Mouse (Mus musculus): ENCODE measurements around the gene Ciz1. TPM values are rescaled to one million over a fixed set of nuclear protein-coding genes. Genes with fewer than 3 reads are reported as not detected.

Gene Ciz1
- polyA plus RNA-seq, 1 experiment from 2014 or later, result 14.8 TPM

DNA sequence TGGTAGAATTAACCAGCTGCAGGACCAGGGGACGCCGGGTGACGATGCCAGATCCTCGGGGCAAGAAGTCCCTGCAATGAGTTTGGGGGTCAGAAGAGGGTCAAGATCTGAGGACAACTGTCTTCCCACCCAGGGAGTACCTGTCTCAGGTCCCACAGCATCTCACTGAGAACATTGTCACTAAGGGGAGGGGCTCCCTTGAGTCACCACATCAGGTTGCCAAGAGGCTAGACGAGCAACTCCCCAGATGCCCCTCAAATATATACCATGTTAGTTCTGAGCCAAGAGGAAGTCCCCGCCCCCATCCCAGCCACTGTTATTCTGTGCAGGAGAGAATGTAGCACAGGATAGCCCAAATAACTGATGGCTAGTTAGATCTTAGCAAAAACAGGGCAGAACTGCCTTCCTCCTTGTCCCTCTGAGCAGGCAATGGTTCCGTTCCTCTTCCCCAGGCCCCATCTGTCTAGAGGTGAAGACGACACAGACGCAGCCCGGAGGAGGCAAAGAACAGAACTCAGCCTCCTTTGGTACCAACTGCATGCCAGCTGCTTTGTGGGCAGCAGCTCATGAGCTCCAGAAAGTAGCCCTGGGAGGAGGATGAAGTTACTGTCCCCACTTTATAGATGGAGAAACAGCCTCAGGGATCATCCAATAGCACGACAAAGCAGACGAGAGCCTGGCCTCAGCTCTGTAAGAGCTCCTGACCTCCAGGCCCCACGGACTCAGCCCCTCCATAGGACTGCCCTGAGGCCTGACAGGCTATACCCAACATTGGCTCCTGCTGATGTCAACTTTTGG, 11.1 kb upstream of the Ciz1 start:
- Histone ChIP-seq H3K36me3 (no peaks in the 10 kb centered on the region), H3K4me2 (no peak overlapping the region), H3K4me1 (replicated peaks) (no peaks in the 10 kb centered on the region), H3K9ac (no peak overlapping the region), H3K27ac (no peak overlapping the region), H3K9me3 (replicated peaks) (no peaks in the 10 kb centered on the region), H3K4me3 (replicated peaks) (no peak overlapping the region), H3K27me3 (peaks cover 21% of the 10 kb centered on the region)
- DNase-seq (no peak), ATAC-seq (ENCODE audit: low read depth) (no peak)
- WGBS (ENCODE audit: insufficient replicate concordance), result 66% methylated on average over 13 of the region's 13 CpGs

DNA sequence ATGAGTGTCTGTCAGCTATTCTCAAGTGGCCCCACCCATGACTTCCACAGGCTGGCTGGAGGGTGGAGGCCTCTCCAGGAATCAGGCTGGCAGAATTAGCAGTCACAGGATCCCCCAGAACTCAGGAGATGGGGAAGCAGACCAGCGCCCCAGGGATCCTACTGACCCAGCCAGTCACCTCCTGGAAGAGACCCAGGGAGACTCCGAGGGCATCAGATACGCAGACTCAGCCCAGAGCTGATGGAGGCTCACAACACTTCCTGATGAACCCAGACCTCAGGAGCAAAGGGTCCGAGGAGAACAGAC, 10.5 kb upstream of the Ciz1 start:
- 67% methylated on average over 4 of the region's 4 CpGs for WGBS (ENCODE audit: insufficient replicate concordance)
- no peak overlapping the region for H3K4me2 ChIP-seq
- ATAC-seq (ENCODE audit: low read depth) (no peak), DNase-seq (no peak)
- H3K9ac ChIP-seq, result no peak overlapping the region
- H3K27me3 ChIP-seq, result peaks cover 15% of the 10 kb centered on the region
- H3K36me3 ChIP-seq, result no peaks in the 10 kb centered on the region
- no peaks in the 10 kb centered on the region for H3K4me1 ChIP-seq (replicated peaks)
- H3K9me3 ChIP-seq (replicated peaks), result no peaks in the 10 kb centered on the region
- no peak overlapping the region for H3K27ac ChIP-seq
- no peak overlapping the region for H3K4me3 ChIP-seq (replicated peaks)

DNA sequence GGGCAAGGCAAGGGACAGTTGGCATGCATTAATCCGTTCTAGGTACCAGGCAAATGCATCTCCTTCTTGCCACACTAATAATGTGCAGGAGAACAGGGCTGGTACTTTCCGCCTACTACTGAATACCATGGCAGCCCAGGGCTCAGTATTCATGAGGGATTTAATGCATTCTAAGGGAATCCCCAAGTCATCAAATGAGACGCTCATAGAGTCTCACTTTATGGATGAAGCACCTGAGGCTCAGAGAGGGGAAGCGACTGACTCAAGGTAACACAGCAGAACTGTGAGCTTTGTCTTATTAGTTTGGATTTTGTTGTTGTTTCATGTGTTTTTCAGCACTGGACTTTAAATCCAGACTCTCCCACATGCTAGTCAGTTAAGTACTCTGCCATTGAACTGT, 10.1 kb upstream of the Ciz1 start:
- H3K4me1 ChIP-seq (replicated peaks), result no peaks in the 10 kb centered on the region
- no peaks in the 10 kb centered on the region for H3K36me3 ChIP-seq
- peaks cover 14% of the 10 kb centered on the region for H3K27me3 ChIP-seq
- no peaks in the 10 kb centered on the region for H3K9me3 ChIP-seq (replicated peaks)
- DNase-seq, result no peak
- WGBS (ENCODE audit: insufficient replicate concordance), result 70% methylated on average over 4 of the region's 4 CpGs
- H3K4me3 ChIP-seq (replicated peaks), result no peak overlapping the region
- no peak overlapping the region for H3K9ac ChIP-seq
- no peak for ATAC-seq (ENCODE audit: low read depth)
- H3K27ac ChIP-seq, result no peak overlapping the region
- no peak overlapping the region for H3K4me2 ChIP-seq

DNA sequence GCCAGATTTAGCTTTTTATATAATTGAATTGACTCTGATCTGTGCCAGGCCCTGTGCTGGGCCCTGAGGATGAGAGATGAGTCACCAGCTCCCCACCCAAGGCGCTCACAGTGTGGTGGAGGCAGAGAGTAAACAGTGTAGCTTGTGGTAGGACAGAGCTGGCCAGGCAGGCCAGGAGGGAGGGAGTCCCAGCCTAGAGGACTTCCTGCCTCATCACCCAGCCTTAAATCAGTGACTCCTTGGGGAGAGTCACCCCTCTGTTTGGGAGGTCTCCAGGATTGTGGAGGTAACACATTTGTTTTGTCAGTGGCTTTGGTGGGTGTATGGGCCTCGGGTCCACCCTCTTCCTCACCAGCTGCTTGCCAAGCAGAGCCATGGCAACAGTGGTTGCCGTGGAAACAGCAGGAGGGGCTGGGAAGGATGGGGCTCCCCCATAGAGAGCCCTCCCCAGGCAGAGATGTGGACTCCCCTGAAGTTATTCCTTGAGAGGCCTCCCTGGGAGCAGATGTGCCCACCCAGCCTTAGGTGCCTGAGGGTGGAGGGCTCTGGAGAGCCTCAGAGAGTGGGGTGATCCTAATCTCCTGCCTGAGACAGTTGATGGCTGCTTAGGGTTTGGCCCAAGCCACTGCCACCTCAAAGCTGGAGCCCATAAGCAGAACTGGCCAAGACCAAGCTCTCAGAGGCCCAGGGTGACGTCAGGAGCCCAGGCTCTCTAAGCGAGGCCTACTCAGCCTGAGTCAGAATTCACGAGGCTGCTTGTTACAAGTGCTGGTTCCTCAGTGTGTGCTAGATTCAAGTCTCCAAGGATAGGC, 9.4 kb upstream of the Ciz1 start:
- Histone ChIP-seq H3K4me1 (replicated peaks) (no peaks in the 10 kb centered on the region), H3K27me3 (peaks cover 18% of the 10 kb centered on the region)
- WGBS (ENCODE audit: insufficient replicate concordance), result 58% methylated on average over 6 of the region's 6 CpGs

DNA sequence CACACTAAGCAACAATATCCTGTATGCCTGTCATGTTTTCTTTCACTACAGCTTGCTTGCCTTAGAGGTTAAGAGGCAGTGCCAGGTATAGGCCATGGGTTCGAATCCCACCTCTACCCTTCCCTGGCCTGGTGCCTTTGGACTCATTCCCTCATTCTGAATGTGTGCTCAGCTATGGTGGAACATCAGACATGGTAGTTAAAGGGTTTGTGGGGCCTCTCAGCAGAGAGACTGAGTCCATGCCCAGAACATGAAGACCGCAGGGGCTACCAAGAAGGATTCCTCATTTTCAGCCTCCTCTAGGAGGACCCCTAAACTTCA, 8.8 kb upstream of the Ciz1 start:
- peaks cover 21% of the 10 kb centered on the region for H3K27me3 ChIP-seq
- H3K4me2 ChIP-seq, result no peak overlapping the region
- no peaks in the 10 kb centered on the region for H3K4me1 ChIP-seq (replicated peaks)
- DNase-seq, result no peak
- no peak overlapping the region for H3K4me3 ChIP-seq (replicated peaks)
- H3K27ac ChIP-seq, result no peak overlapping the region
- H3K36me3 ChIP-seq, result no peaks in the 10 kb centered on the region
- no peaks in the 10 kb centered on the region for H3K9me3 ChIP-seq (replicated peaks)
- ATAC-seq (ENCODE audit: low read depth), result no peak
- H3K9ac ChIP-seq, result no peak overlapping the region
- WGBS (ENCODE audit: insufficient replicate concordance), result 80% methylated on average over 2 of the region's 2 CpGs

More for the DNA sequence above, 9.4 kb upstream of the Ciz1 start:
- no peak overlapping the region for H3K27ac ChIP-seq
- no peaks in the 10 kb centered on the region for H3K9me3 ChIP-seq (replicated peaks)
- H3K9ac ChIP-seq, result no peak overlapping the region
- no peak overlapping the region for H3K4me3 ChIP-seq (replicated peaks)
- no peak for ATAC-seq (ENCODE audit: low read depth)
- DNase-seq, result no peak
- no peaks in the 10 kb centered on the region for H3K36me3 ChIP-seq
- no peak overlapping the region for H3K4me2 ChIP-seq

DNA sequence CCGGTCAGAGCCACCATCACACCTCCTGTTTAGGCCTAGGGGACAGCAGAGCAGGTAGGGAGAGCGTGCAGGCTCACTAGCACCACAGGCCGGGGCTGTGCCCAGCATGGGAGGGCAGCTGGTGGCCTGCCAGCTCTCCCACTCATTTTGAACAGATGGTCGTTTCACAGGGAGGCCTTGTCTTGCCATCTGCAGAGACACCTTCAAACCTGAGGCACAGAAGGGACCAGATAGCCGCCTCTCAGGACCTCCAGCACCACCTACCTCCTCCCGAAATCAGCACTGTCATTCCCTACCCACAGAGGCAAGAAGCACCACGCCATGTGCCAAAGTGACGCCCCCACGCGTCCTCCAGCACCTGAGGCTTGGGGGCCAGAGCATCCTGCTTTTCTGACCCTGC, 8.1 kb upstream of the Ciz1 start:
- H3K9me3 ChIP-seq (replicated peaks), result no peaks in the 10 kb centered on the region
- WGBS (ENCODE audit: insufficient replicate concordance), result 49% methylated on average over 10 of the region's 10 CpGs
- DNase-seq, result no peak

DNA sequence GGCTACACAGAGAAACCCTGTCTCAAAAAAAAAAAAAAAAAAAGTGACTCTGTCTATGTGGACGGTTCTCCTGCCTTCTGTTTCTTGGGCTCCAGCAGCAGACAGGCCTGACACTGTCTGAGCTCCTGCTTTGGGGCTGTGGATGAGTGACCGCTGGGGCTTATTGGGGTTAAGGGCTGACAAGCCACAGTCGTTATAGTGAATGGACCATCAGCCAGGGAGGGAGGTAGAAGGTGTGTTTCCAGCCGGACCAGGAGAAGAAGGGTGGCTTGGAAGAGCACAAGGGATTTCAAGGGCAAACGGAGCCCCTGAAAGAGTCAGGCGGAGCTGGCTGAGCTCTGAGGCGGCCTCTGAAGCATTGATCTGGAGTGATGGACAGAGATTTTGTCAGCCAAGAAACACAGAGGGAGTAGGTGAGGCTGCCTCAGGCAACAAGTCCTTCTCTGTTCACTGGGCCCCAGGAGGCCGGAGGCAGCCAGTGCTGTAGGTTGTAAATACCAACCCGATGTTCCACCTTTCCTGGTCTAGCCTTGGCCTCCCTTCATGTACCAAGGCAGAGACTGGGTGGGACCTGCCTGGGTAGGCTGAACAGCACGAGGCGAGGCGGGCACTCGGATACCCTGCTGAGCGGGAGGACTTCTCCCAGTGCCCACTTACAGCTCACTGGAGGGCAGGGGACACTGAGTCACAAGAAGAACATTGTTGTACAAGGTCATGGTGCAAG, 7.4 kb upstream of the Ciz1 start:
- Histone ChIP-seq H3K4me2 (no peak overlapping the region), H3K27me3 (peaks cover 36% of the 10 kb centered on the region), H3K9me3 (replicated peaks) (no peaks in the 10 kb centered on the region), H3K27ac (no peak overlapping the region), H3K4me3 (replicated peaks) (no peak overlapping the region), H3K4me1 (replicated peaks) (no peaks in the 10 kb centered on the region), H3K9ac (no peak overlapping the region), H3K36me3 (no peaks in the 10 kb centered on the region)
- WGBS (ENCODE audit: insufficient replicate concordance), result 63% methylated on average over 14 of the region's 14 CpGs
- ATAC-seq (ENCODE audit: low read depth) (no peak), DNase-seq (no peak)

More for the DNA sequence above, 8.1 kb upstream of the Ciz1 start:
- Histone ChIP-seq H3K4me1 (replicated peaks) (no peaks in the 10 kb centered on the region), H3K4me3 (replicated peaks) (no peak overlapping the region), H3K27me3 (peaks cover 28% of the 10 kb centered on the region), H3K27ac (no peak overlapping the region), H3K4me2 (no peak overlapping the region), H3K9ac (no peak overlapping the region), H3K36me3 (no peaks in the 10 kb centered on the region)
- ATAC-seq (ENCODE audit: low read depth), result no peak

DNA sequence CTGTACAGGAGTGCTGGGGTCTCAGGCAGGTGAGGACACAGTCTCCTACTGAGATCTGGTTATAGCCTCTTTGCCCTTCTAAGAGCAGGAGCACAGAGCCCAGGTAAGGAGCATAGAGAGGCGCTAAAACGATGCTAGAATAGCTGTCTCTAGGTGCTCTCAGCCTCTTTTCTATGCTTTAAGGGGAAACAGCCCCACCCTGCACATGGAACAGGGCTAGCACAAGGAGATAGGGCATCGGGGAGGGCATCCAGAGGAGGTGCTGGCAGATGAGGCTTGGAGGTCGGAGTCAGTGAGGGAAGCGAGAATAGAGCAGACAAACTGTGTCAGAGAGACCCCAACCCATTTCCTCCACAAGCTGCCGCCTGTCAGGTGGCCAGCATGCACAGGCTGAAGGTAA, 5.1 kb upstream of the Ciz1 start:
- no peak overlapping the region for H3K4me2 ChIP-seq
- H3K27me3 ChIP-seq, result peaks cover 51% of the 10 kb centered on the region
- no peak overlapping the region for H3K9ac ChIP-seq
- no peaks in the 10 kb centered on the region for H3K36me3 ChIP-seq
- WGBS (ENCODE audit: insufficient replicate concordance), result 56% methylated on average over 6 of the region's 6 CpGs
- H3K4me1 ChIP-seq (replicated peaks), result no peaks in the 10 kb centered on the region
- no peaks in the 10 kb centered on the region for H3K9me3 ChIP-seq (replicated peaks)
- no peak overlapping the region for H3K4me3 ChIP-seq (replicated peaks)
- H3K27ac ChIP-seq, result no peak overlapping the region
- ATAC-seq (ENCODE audit: low read depth) (no peak), DNase-seq (no peak)

DNA sequence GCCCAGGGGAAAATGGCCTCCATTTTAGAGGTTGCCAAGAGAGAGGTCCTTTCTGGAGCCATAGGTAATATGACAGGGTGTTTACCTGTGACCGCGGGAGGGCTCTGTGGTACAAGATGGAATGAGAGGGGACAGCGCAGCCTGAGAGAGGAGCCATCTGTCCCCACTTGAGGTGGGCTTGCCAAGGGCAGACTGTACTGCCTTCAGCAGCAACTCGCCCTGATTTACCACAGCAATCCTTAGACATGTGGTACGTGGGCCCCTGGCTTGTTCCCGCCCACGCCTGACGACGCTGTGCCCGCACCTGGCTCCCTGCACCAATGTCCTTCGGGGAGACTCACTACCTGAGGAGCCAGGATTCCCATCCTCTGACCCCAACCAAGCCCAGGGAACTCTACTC, 3.8 kb upstream of the Ciz1 start:
- ATAC-seq (ENCODE audit: low read depth) (no peak), DNase-seq (no peak)
- Histone ChIP-seq H3K4me1 (replicated peaks) (peaks cover 10% of the 10 kb centered on the region), H3K4me2 (no peak overlapping the region), H3K36me3 (no peaks in the 10 kb centered on the region), H3K9me3 (replicated peaks) (no peaks in the 10 kb centered on the region), H3K27ac (no peak overlapping the region), H3K4me3 (replicated peaks) (no peak overlapping the region), H3K27me3 (peaks cover 62% of the 10 kb centered on the region), H3K9ac (no peak overlapping the region)
- WGBS (ENCODE audit: insufficient replicate concordance), result 68% methylated on average over 11 of the region's 11 CpGs

DNA sequence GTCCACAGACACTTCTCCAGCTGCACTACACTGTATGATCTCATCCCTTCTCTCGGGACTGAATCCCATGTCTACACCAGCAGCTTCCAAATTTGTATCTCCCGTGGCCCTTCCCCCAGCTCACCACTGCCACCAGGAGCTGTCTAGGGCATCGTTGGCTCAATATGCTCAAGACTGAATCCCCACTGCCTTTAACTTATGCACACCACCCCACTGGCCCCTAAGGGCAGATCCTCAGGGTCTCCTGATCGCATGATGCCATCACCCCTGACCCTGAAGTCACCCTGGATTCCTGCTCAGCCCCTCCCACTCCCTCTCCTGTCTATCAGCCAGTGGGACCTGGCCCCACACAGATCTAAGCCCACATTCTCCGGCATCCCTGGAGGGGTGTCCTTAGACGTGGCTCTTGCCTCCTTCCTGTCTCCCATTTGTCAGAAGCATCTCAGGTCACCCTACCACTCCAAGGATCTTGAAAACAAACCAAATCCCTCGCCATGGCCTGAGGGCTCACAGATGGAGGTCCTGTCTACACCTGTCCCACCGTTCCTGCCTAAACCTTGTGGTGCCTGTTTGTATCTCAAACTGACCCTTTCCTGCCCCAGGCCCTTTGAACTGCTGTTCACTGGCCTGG, 2.4 kb upstream of the Ciz1 start:
- no peak overlapping the region for H3K9ac ChIP-seq
- H3K27me3 ChIP-seq, result peaks cover 62% of the 10 kb centered on the region
- no peak for DNase-seq
- no peaks in the 10 kb centered on the region for H3K36me3 ChIP-seq
- H3K4me3 ChIP-seq (replicated peaks), result no peak overlapping the region
- no peak for ATAC-seq (ENCODE audit: low read depth)
- 48% methylated on average over 8 of the region's 8 CpGs for WGBS (ENCODE audit: insufficient replicate concordance)
- H3K4me1 ChIP-seq (replicated peaks), result peaks cover 22% of the 10 kb centered on the region
- no peak overlapping the region for H3K4me2 ChIP-seq
- H3K9me3 ChIP-seq (replicated peaks), result no peaks in the 10 kb centered on the region
- no peak overlapping the region for H3K27ac ChIP-seq

DNA sequence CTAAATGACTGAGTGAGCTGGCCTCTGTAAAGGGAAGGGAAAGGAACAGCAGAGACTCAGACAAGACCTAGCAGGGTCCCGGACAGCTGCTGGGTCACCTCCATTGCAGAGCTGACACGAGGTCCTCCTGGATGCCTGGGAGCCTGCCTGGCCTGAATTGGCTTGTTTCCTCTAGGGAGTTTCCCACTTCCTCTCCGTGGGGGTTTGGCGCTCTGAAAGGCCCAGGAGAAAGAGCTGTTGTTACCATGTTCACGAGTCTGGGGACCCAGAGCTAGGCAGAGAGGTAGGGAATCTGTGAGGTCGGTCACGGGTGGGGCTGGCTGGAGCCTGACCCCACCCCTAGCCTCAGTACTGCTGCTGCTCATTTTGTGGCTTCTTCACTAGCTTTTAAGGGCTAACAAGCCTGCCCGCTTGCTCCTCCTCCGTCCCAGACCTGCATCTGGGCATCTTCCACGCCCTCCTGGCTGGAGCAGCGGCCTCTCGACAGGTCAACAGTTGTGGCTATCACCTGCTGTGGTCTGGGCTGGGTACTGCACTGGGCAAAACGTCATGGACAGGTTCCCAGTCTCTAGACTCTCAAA, 1.6 kb upstream of the Ciz1 start:
- Histone ChIP-seq H3K27ac (no peak overlapping the region), H3K4me3 (replicated peaks) (no peak overlapping the region), H3K9ac (no peak overlapping the region), H3K27me3 (peaks cover 62% of the 10 kb centered on the region), H3K4me1 (replicated peaks) (peaks cover 22% of the 10 kb centered on the region), H3K9me3 (replicated peaks) (no peaks in the 10 kb centered on the region), H3K4me2 (no peak overlapping the region), H3K36me3 (no peaks in the 10 kb centered on the region)
- 30% methylated on average over 13 of the region's 13 CpGs for WGBS (ENCODE audit: insufficient replicate concordance)
- no peak for DNase-seq
- ATAC-seq (ENCODE audit: low read depth), result no peak

Data from liver, embryonic 13.5 days (tissue).